Mouse (Mus musculus) CD8-positive naive resting alpha-beta T cell, adult 2 months (primary cell): ENCODE results near the gene Gns.

Experiments
- DNase-seq, 2 experiments: peaks; one replicate each; pipeline ENCODE4 v3.0.0; 2022; ENCODE audit warnings: low read depth in 2 of 2, low spot score in 2 of 2

Gene Gns

GRCm38 (mm10) chr10:121364306-121364705, 584 bp upstream of the Gns start:
- DNase-seq, result no peak

DNA sequence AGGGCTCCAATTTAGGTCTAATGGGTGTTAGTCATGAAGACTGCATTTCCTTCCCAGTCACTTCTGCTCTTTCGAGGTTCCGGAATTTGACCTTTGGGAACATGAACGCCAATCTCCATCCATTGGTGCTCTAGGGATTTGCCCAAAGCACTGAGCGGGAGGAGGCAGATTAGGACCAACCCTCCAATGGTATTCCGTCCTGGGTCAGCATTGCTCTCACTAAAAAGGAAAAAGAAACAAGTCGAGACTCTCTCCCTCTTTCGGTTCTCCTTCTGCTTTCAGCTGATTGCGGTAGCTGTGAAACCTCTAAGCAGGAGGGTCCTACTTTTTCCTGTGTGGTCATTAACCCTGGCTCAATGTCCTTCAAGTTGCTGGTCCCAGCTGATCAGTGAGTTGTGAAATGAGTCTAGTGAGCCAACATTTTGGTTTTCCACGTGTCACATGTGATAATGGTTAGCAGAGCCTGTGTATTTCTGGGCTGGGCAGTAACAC, 937 bp downstream of the Gns start:
- no peak for DNase-seq

GRCm38 (mm10) chr10:121367271-121367670, 2.4 kb downstream of the Gns start:
- no peak for DNase-seq

GRCm38 (mm10) chr10:121367780-121368179, 2.9 kb downstream of the Gns start:
- no peak for DNase-seq

DNA sequence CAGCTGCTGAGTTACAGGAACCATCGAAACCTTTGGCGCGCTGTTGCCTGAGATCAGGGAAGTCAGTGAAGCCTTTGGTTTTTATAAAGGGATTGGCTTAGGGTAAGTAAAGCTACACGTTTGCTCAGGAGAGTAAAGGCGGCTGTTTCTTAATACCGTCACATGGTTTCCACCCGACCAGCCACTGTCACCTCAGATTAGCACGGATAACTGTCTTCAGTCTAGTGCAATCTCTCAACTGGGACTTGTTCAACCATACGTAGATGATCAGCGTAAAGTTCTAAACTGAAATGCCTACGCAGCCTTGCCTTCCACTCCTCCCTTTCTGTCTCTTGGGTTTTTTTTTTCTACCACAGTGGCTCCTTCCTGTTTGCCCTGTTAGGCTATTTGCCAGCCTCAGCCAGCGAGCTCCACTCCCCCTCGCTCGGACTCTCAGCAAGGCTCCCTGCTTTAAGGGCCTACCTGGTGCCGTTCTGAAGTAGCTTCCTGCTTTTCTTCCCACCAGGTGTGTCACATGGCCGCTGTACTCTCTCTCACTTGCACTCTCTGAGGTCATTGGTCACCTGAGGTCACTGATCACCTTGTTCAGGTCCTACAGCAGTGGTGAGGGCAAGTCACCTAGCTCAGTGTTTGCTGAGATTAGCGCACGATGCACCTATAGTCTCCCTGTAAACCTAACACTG, 4.0 kb downstream of the Gns start:
- no peak for DNase-seq

DNA sequence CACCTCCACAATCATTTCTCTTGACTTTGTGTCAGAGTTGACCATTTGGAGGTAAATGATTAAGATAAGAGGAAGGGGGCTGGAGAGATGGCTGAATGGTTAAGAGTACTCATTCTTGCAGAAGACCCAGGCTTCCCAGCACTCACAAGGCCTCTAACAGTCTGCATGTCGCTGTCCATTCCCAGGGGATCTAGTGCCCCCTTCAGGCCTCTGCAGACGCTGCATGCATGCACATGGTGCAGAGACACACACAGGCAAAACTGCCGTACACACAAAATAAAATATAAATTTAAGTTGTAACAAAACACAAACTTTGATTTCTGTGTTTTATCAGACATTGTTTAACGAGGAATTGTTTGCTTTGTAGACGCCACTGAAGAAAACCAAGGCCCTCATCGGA, 5.9 kb downstream of the Gns start:
- DNase-seq, result no peak

GRCm38 (mm10) chr10:121374013-121374412, 9.1 kb downstream of the Gns start:
- no peak for DNase-seq

- no peak for DNase-seq
Measured at GRCm38 (mm10) chr10:121374693-121375620, 10.1 kb downstream of the Gns start.

DNA sequence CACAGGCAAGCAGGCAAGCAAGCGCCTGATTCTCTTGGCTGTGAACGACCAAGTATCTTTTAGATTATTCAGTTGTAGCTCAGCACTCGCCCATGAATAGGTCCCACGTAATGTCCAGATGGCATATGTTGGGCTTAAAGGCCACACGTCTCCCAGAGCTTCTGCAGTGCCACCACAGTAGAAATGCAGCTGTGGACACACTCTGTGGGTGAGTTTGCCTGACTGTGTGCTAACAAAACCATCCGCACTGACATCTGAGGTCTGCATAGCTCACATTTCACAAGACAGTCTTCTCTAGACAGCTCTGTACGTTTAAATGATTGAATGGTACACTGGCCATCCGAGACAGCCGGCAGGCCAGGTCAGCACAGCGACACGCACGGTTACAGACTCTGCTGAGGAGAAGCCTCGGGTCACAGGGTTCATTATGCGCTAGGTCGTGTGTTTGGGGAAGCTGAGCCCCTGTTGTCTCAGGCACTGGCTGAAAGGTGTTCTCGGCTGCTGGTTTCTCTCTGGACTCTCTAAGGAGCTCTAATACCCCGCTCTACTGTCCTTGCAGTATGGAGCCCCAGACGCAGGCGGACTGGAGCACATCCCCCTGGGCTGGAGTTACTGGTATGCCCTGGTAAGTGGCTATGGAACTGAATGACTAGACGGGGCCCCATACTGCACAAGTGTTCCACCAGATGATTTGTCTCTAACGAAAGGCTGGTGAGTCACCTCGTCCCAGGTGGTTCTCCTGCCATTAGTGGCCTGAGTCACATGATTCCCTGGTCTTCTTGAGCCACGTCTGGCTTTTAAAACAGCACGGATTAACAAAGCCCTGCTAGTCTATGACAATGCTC, 11.0 kb downstream of the Gns start:
- DNase-seq, result no peak

DNA sequence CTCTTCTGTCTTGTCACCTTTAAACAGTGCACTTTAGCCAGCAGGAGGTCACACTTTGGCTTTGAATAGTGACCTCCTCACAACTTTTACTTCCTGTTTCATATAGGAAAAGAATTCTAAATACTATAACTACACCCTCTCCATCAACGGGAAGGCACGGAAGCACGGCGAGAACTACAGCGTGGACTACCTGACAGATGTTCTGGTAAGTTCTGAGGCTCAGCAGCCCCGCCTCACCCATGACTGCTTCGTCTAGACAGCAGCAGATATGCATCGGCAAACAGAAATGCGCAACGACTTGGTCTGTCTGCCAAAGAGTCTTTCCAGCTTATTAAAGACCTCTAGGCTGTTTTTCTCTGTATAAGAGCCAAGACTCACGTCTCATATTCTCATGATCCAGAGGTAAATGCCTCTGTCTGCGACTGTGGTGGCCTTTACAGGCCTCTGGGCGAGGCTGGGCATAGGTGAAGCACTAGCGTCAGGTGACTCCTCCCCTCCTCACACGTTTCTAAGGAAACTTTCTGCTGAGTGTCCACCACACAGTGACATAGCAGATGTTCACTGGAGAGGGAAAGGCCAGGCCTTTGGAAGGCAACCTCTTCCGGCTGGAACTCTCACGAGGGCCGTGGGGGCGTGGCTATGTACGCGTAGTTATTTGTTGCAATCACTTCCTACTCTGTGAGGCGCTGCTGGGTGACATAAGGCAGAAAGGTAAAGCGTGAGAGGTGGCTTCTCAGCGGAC, 11.8 kb downstream of the Gns start:
- no peak for DNase-seq

DNA sequence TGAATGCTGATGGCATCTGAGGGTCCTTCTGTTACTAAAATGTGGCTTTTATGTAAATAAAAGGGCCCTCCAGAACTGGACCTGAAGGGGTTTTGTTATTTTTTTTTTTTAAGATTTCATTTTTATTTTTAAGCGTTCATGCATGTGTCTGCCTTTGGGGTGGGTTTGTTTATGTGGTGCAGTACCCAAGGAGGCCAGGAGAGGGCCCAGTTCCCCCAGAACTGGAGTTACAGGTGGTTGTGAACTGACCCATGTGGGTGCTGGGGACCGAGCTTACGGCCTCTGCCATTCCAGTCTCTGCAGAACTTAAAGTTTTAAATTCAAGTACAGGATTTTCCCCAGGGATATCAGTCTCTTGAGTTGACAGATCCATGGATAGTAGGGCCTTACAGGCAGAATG, 14.5 kb downstream of the Gns start:
- DNase-seq, result no peak

GRCm38 (mm10) chr10:121381280-121381679, 16.4 kb downstream of the Gns start:
- no peak for DNase-seq

GRCm38 (mm10) chr10:121384710-121385109, 19.8 kb downstream of the Gns start:
- no peak for DNase-seq

DNA sequence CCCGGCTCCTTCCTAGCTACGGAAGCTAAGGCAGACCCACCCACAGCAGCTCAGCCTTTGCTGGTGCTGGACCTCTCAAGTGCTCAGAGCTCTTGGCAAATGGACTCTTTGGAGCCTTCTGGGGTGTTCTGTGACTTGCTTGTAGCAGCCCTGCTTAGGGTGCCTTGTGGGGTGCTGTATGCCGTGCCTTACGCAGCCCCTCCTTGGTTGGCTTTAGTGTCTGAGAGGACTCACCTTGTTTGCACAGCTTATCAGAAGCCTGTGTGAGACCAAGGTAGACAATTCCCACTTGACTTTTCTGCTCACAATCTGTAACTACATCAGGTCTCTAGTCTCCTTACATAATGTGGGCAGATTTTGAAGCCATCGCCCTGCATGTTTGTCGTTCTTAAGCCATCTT, 20.8 kb downstream of the Gns start:
- no peak for DNase-seq

DNA sequence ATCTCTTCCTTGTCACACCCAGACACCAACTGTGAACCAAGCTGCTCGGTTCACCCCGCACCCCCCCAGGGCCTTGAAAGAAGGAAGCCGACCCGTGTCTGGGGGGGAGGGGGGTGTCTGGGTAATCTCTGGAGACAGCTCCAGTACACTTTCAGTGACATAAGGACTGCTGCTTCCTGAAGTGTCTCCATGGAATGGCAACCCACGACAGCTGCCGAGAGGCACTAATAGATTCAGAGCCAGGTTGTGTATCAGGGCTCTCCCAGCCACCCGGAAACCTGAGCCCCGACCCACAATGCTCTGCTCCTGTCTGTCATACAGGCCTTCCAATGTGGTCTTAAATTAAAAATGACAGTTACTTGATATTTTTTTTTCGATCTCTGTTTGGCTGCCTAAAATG, 21.5 kb downstream of the Gns start:
- DNase-seq, result no peak

DNA sequence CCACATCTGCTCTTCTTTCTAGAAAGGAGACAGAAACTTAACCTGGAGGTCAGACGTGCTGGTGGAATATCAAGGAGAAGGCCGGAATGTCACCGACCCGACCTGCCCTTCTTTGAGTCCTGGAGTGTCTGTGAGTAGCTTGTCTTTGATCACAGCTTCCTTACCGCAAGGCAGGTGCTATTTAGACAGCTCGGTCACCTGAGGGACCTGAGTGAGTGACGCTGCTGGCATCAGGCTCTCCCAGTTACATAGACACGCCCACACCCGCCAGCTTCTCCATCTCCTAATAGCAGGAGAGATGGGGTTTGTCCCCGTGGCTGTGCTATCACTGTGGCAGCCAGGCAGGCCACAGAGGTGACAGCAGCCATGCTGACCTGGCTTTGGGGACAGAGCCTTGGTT, 25.7 kb downstream of the Gns start:
- DNase-seq, result no peak

GRCm38 (mm10) chr10:121391901-121392300, 27.0 kb downstream of the Gns start:
- no peak for DNase-seq

DNA sequence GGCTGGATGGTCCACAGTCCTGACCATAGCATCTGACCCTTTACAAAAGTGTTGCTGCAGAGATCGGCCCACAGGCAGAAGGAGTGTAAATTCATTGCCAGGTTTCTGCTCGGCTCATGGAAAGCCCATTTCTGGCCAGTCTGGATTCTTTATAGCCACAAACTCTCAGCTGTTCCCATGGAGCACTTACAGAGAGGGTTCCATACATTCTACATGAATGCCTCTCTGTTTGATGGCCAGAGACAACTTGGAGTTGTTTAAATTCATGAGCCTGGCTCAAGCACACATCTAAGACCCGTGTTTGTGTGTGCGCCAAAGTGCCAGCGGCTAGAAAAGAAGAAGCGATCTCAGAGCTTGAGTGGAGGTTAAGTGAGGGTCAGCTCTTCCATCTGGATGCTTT, 29.4 kb downstream of the Gns start:
- no peak for DNase-seq

DNA sequence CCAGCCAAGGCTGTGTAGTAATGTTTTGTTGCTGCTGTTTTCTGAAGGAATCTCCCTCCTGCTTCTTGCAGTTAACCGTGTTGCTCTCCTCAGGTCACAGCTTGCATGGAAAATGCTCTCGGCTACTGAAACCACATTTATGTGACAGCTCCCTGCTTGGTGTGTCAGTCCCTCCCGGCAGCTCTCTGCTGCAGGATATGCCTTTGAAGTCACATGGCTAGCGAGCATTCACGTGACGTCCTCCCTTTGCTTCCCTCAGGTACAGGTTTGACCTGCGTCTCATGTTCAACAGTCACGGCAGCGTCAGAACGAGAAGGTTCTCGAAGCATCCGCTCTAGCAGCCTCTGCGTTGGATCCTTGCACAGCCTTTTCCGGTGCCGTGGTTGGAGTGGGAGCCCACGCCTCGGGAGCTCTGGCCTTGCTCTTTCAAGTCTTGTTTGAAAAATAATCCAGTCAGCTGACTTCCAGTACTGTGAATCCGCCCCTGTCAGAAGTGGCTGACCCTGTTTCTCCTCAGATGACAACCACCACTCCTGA, 30.0 kb downstream of the Gns start:
- DNase-seq, result no peak

DNA sequence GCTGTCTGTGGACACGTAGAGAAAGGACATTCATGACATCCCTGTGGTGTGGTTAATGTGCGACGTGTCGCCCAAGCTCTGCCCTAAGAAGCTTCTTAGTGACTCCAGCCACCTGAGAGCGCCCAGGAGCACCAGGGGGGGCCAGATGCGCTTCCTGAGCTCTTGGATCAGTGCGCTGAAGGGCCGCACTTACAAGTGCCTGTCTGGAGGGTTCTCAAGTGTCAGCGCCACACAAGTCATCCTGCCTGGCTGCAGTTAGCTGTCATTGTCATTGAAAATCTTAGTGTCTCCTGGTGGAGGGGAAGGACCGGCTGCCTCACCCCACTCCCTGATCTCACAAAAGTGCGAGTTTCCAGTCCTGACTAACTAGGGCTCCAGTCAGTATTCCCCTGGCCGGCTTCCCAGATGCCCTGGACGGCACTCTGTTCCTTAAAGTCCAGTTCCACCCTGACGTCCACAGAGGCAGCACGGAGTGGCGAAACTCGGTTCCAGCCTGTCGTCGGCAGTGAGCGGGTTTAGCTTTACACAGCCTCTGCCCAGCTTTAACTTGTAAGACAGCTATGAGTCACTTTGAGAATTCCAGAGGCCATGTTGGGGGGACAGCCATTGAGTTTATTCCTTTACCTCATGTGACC, 30.8 kb downstream of the Gns start:
- no peak for DNase-seq
